Comparison of ENCODE assay signal across 8 mouse cellular contexts in the genomic region with DNA sequence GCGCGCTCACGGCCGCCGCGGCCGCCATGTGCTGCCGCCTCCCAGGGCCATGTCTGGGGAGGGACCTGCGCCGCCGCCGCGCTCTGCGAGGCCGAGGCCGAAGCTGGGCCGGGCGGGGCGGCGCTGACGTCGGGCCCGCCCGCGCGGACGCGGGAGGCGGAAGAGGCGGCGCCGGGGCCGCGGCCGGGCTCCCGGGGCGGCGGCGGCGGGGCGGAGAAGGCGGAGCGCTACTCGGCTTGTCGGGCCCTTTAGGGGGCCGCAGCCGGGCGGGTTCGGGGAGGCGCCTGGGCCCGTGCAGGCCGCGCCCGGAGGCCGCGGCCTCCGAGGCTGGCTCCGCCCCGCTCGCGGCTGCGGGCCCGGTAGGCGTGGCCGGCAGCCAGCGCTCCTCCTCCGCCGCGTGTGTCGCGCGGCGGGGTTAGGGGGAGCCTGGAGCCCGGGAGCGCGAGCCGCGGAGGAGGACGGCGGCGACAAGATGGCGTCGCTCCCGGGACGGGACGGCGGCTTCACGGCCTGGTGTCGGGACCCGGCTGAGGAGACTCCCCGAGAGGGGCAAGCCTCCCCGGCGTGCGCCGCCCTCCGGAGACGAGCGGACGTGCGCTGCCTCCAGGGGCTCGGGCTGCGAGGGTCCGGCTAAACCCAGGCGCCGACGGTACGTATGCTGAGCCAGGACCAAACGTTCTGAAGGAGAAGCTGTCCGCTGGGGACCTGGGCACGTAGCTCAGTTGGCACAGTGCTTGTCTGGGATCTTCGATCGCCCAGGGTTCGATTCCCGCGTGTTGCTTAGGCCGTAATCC. TPM values are rescaled to one million over a fixed set of nuclear protein-coding genes. Genes with fewer than 3 reads are reported as not detected.
DNase-seq lines count a peak whose midpoint lies in the region; ATAC-seq and TF ChIP-seq lines count a peak whose summit lies in the region.

A gene (minus strand): TSS at position 62 of the 794 bp plus-strand sequence.

- peak within 1 kb of the TSS; percentile 71 for H3K4me2 ChIP-seq in forebrain, embryonic 16.5 days (ENCODE audit: low read length)
- peak within 1 kb of the TSS; percentile 89 for H3K4me2 ChIP-seq in liver, postnatal 0 days (ENCODE audit: low read depth, low read length)
- H3K4me2 ChIP-seq in neural tube, embryonic 13.5 days: peak within 1 kb of the TSS; percentile 98

- intact Hi-C loops in heart, postnatal 25 days (cut with DNase I): loop anchor here (5.0 to 10.0 kb wide), 2 partner anchors 91 to 423 kb away; no protein-coding TSS in a partner anchor

- no peak for TF ChIP-seq EP300 in liver, postnatal 0 days (IDR thresholded peaks at IDR 0.05; ENCODE audit: low read depth)

- peak; percentile 88 for ATAC-seq in forebrain, embryonic 16.5 days
- ATAC-seq in liver, postnatal 0 days: peak; percentile 89
- ATAC-seq in neural tube, embryonic 13.5 days (ENCODE audit: low read depth): peak; percentile 95

- in situ Hi-C loops in ES-E14 (cut with MboI; ENCODE audit: low sequenced_read_pairs in 2 of 2, unreplicated experiment in 2 of 2): no loop called here

- H3K9ac ChIP-seq in ES-E14 (ENCODE audit: insufficient read depth, low read depth, low read length, poor library complexity, severe bottlenecking): peak within 1 kb of the TSS; percentile 86
- peak within 1 kb of the TSS; percentile 92 for H3K9ac ChIP-seq in forebrain, embryonic 16.5 days (replicated peaks; ENCODE audit: low read depth, low read length)
- H3K9ac ChIP-seq in liver, postnatal 0 days (replicated peaks): peak within 1 kb of the TSS; percentile 98
- peak within 1 kb of the TSS; percentile 97 for H3K9ac ChIP-seq in neural tube, embryonic 13.5 days

- peaks cover 17 to 18% of the 10 kb centered on the region in 2 experiments; a peak in 3 of 4 replicates for H3K4me1 ChIP-seq in ES-E14 (ENCODE audit: control insufficient read depth in 2 of 2, insufficient read depth in 2 of 2, low read length in 2 of 2, poor library complexity in 1 of 2)
- H3K4me1 ChIP-seq in forebrain, embryonic 16.5 days (replicated peaks; ENCODE audit: control insufficient read depth, insufficient read depth, low read length): peaks cover 36% of the 10 kb centered on the region
- H3K4me1 ChIP-seq in liver, postnatal 0 days (ENCODE audit: insufficient read depth): peaks cover 44% of the 10 kb centered on the region
- H3K4me1 ChIP-seq in neural tube, embryonic 13.5 days (replicated peaks): peaks cover 54% of the 10 kb centered on the region

- WGBS in forebrain, embryonic 16.5 days: 0% methylated on average over 58 of the region's 116 CpGs
- under 1% methylated on average over 55 of the region's 116 CpGs for WGBS in liver, postnatal 0 days (ENCODE audit: insufficient replicate concordance)
- under 1% methylated on average over 85 of the region's 116 CpGs for WGBS in neural tube, embryonic 13.5 days

- no peaks in the 10 kb centered on the region for H3K27me3 ChIP-seq in forebrain, embryonic 16.5 days (replicated peaks; ENCODE audit: control insufficient read depth, insufficient read depth, low read length)
- H3K27me3 ChIP-seq in liver, postnatal 0 days (ENCODE audit: insufficient read depth, low read length): no peaks in the 10 kb centered on the region
- H3K27me3 ChIP-seq in neural tube, embryonic 13.5 days: no peaks in the 10 kb centered on the region

- peak; percentile 42 for DNase-seq in ES-E14 (ENCODE audit: low read depth, low spot score)
- peak; percentile 92 for DNase-seq in cerebellum, adult 11-12 months
- peak; percentile 83 for DNase-seq in heart, postnatal 25 days (ENCODE audit: low spot score)
- DNase-seq in layer of hippocampus, adult 11-12 months (ENCODE audit: low spot score): peak; percentile 86
- DNase-seq in liver, postnatal 0 days: peak; percentile 88
- peak; percentile 63 for DNase-seq in telencephalon, adult 2 months (ENCODE audit: low read depth, low spot score)

- H3K4me3 ChIP-seq in ES-E14 (ENCODE audit: insufficient read depth in 1 of 2, low read depth in 1 of 2, low read length in 2 of 2, poor library complexity in 1 of 2, severe bottlenecking in 1 of 2): peak within 1 kb of the TSS; percentile 90 to 96
- H3K4me3 ChIP-seq in forebrain, embryonic 16.5 days (replicated peaks; ENCODE audit: low read length): peak within 1 kb of the TSS; percentile 59
- H3K4me3 ChIP-seq in liver, postnatal 0 days (ENCODE audit: low read depth, low read length): peak within 1 kb of the TSS; percentile 70
- peak within 1 kb of the TSS; percentile 94 for H3K4me3 ChIP-seq in neural tube, embryonic 13.5 days

- peak; percentile 55 for TF ChIP-seq CTCF in liver, postnatal 0 days (IDR thresholded peaks at IDR 0.05; ENCODE audit: low read depth)

- peak within 1 kb of the TSS; percentile 87 for H3K27ac ChIP-seq in ES-E14 (ENCODE audit: insufficient read depth, low read depth, low read length, poor library complexity, severe bottlenecking)
- peak within 1 kb of the TSS; percentile 96 for H3K27ac ChIP-seq in forebrain, embryonic 16.5 days (ENCODE audit: low read length)
- peak within 1 kb of the TSS; percentile 96 for H3K27ac ChIP-seq in liver, postnatal 0 days (ENCODE audit: low read depth)
- H3K27ac ChIP-seq in neural tube, embryonic 13.5 days (replicated peaks): peak within 1 kb of the TSS; percentile 98

- peaks cover 3% of the 10 kb centered on the region; the same call in 1 of the 2 replicates for H3K36me3 ChIP-seq in ES-E14 (ENCODE audit: control insufficient read depth, insufficient read depth, low read length, poor library complexity, severe bottlenecking)
- H3K36me3 ChIP-seq in forebrain, embryonic 16.5 days (ENCODE audit: control insufficient read depth, insufficient read depth): no peaks in the 10 kb centered on the region
- H3K36me3 ChIP-seq in liver, postnatal 0 days (replicated peaks; ENCODE audit: insufficient read depth, low read length): 0 out of 2 replicates have a peak, but pooled peaks cover 3% of the 10 kb centered on the region
- H3K36me3 ChIP-seq in neural tube, embryonic 13.5 days: 0 out of 2 replicates have a peak, but pooled peaks cover 4% of the 10 kb centered on the region

- no peaks in the 10 kb centered on the region for H3K9me3 ChIP-seq in ES-E14 (ENCODE audit: control insufficient read depth, insufficient read depth, low read depth, low read length)
- H3K9me3 ChIP-seq in forebrain, embryonic 16.5 days (ENCODE audit: control insufficient read depth, low read length): no peaks in the 10 kb centered on the region
- no peaks in the 10 kb centered on the region for H3K9me3 ChIP-seq in liver, postnatal 0 days (ENCODE audit: low read length)
- H3K9me3 ChIP-seq in neural tube, embryonic 13.5 days: no peaks in the 10 kb centered on the region

TF ChIP-seq in ES-E14, 5 proteins besides CTCF, POLR2A, EP300 and RAD21:
- TF ChIP-seq HCFC1 (IDR thresholded peaks at IDR 0.05; ENCODE audit: borderline replicate concordance, insufficient read depth, low read length) (peak; percentile 62; the same call in 1 of the 2 replicates), ZC3H11A (IDR thresholded peaks at IDR 0.05; ENCODE audit: borderline replicate concordance, low read depth, low read length) (no peak)

RNA-seq across cellular contexts. Expression of the gene that starts here (rescaled TPM):
- total RNA-seq in ES-E14 (2012; rRNA removed): 111 and 135 TPM in 2 replicates
- polyA plus RNA-seq in forebrain, embryonic 16.5 days (2015; fragmentation: Nextera tagmentation; extraction: Ambion mirVana): 13.7 and 14.8 TPM in 2 replicates
- 100 to 1,000 TPM; 110 to 116 TPM for total RNA-seq in heart, postnatal 25 days (2021)
- 13.1 and 13.3 TPM in 2 replicates for polyA plus RNA-seq in liver, postnatal 0 days (2015; fragmentation: Nextera tagmentation; extraction: Ambion mirVana)
- polyA plus RNA-seq in neural tube, embryonic 13.5 days (2015; fragmentation: Nextera tagmentation; extraction: Ambion mirVana): 13.2 and 13.7 TPM in 2 replicates

Comparison
In these comparisons a context has a peak if more than half of its experiments do, and no peak if none do; other contexts are left out.
1. Peak in every context shown above with its lines: DNase-seq, ATAC-seq, H3K4me3 ChIP-seq and H3K27ac ChIP-seq.
2. DNase-seq: peak in every context shown above with its lines; median percentile 92 in cerebellum, adult 11-12 months; 88 in liver, postnatal 0 days; 86 in layer of hippocampus, adult 11-12 months; 83 in heart, postnatal 25 days; 63 in telencephalon, adult 2 months; 42 in ES-E14.